Mouse (Mus musculus): ENCODE results near the gene Pla2g4a. TPM values are rescaled to one million over a fixed set of nuclear protein-coding genes. Genes with fewer than 3 reads are reported as not detected.

The Pla2g4a gene
- polyA plus RNA-seq, 2 experiments: 3.9 to 8.2 TPM

- Histone ChIP-seq H3K4me3 (ENCODE audit: insufficient read depth in 1 of 2, low read depth in 2 of 2, low read length in 2 of 2) (no peak overlapping the region), H3K4me2 (ENCODE audit: low read depth) (peak overlapping the region; percentile 5; the same call in 1 of the 2 replicates), H3K9me3 (ENCODE audit: control insufficient read depth, low read length) (no peaks in the 10 kb centered on the region), H3K36me3 (replicated peaks; ENCODE audit: control insufficient read depth, insufficient read depth, low read depth) (no peaks in the 10 kb centered on the region), H3K27me3 (ENCODE audit: control insufficient read depth, insufficient read depth, low read length) (no peaks in the 10 kb centered on the region), H3K9ac (replicated peaks) (no peak overlapping the region), H3K4me1 (replicated peaks; ENCODE audit: control insufficient read depth in 2 of 2, insufficient read depth in 2 of 2, low read length in 1 of 2) (peaks cover 8 to 17% of the 10 kb centered on the region in 2 experiments; a peak in 3 of 4 replicates), H3K27ac (no peak overlapping the region)
- WGBS (ENCODE audit: insufficient replicate concordance): 24% methylated on average over 8 of the region's 8 CpGs
- ATAC-seq (ENCODE audit: insufficient read depth) (peak; percentile 62), DNase-seq (ENCODE audit: low read depth in 3 of 3, low spot score in 3 of 3) (no peak)
- TF ChIP-seq CTCF (IDR thresholded peaks at IDR 0.05; ENCODE audit: low read depth) (no peak), EP300 (IDR thresholded peaks at IDR 0.05; ENCODE audit: low read depth) (no peak)
Measured at GRCm38 (mm10) chr1:149948066-149948825, 12.8 kb downstream of the Pla2g4a start.

- Histone ChIP-seq H3K27me3 (ENCODE audit: control insufficient read depth, insufficient read depth, low read length) (no peaks in the 10 kb centered on the region), H3K4me1 (replicated peaks; ENCODE audit: control insufficient read depth in 2 of 2, insufficient read depth in 2 of 2, low read length in 1 of 2) (peaks cover 8 to 17% of the 10 kb centered on the region in 2 experiments; a peak in 3 of 4 replicates), H3K4me3 (ENCODE audit: insufficient read depth in 1 of 2, low read depth in 2 of 2, low read length in 2 of 2) (no peak overlapping the region), H3K4me2 (ENCODE audit: low read depth) (no peak overlapping the region), H3K36me3 (replicated peaks; ENCODE audit: control insufficient read depth, insufficient read depth, low read depth) (no peaks in the 10 kb centered on the region), H3K9me3 (ENCODE audit: control insufficient read depth, low read length) (no peaks in the 10 kb centered on the region), H3K9ac (replicated peaks) (no peak overlapping the region), H3K27ac (no peak overlapping the region)
- 22% methylated on average over 5 of the region's 5 CpGs for WGBS (ENCODE audit: insufficient replicate concordance)
- ATAC-seq (ENCODE audit: insufficient read depth) (no peak), DNase-seq (ENCODE audit: low read depth in 3 of 3, low spot score in 3 of 3) (no peak)
- TF ChIP-seq EP300 (IDR thresholded peaks at IDR 0.05; ENCODE audit: low read depth) (no peak), CTCF (IDR thresholded peaks at IDR 0.05; ENCODE audit: low read depth) (no peak)
Measured at GRCm38 (mm10) chr1:149946993-149947392, 14.1 kb downstream of the Pla2g4a start.

DNA sequence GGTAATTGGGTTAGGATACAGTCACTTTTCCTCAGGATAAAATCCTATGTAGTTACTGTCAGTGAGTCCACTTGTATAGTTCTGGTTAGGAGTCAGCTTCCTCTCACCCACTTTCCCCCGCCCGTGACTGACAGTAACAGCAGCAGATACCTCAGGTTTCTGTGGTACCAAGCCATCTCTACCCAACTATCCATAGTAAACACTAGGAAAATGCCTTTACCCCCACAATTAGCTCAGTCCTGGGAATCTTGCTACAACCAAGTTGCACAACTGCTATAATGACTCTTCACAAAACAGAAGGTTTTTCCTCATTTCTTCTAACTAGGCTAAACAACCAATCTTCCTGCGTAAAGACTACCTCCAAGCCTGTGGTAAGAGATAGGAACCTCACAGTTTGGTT is 14.7 kb downstream of the Pla2g4a start:
- WGBS (ENCODE audit: insufficient replicate concordance): 28% methylated on average over 3 of the region's 3 CpGs
- no peaks in the 10 kb centered on the region for H3K9me3 ChIP-seq (ENCODE audit: control insufficient read depth, low read length)
- no peak for ATAC-seq (ENCODE audit: insufficient read depth)

DNA sequence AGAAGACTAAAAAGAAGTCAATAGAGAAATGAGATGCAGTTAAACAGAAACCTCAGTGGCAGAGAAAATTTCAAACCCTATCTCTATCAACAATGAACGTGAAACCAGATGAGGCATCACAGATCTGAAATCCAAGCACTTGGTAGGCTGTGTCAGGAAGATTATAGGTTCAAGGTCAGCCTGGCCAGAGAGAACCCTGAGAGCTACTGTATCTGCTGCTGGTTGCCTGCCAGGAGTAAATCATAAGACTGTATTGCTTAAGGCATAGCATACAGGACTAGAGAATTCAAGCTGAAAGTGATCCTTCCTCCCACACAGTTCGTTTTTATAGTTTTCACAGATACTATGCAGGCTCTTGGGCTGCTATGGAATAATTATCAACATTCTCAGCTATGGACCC is 17.5 kb downstream of the Pla2g4a start:
- Histone ChIP-seq H3K4me2 (ENCODE audit: low read depth) (no peak overlapping the region), H3K27ac (no peak overlapping the region), H3K27me3 (ENCODE audit: control insufficient read depth, insufficient read depth, low read length) (no peaks in the 10 kb centered on the region), H3K36me3 (replicated peaks; ENCODE audit: control insufficient read depth, insufficient read depth, low read depth) (no peaks in the 10 kb centered on the region), H3K9me3 (ENCODE audit: control insufficient read depth, low read length) (no peaks in the 10 kb centered on the region), H3K4me3 (ENCODE audit: insufficient read depth in 1 of 2, low read depth in 2 of 2, low read length in 2 of 2) (no peak overlapping the region), H3K9ac (replicated peaks) (no peak overlapping the region), H3K4me1 (replicated peaks; ENCODE audit: control insufficient read depth in 2 of 2, insufficient read depth in 2 of 2, low read length in 1 of 2) (peaks cover 8 to 21% of the 10 kb centered on the region in 2 experiments; a peak in 3 of 4 replicates)
- DNase-seq (ENCODE audit: low read depth in 3 of 3, low spot score in 3 of 3): no peak
- ATAC-seq (ENCODE audit: insufficient read depth): no peak
- 42% methylated on average over 2 of the region's 2 CpGs for WGBS (ENCODE audit: insufficient replicate concordance)
- no peak for TF ChIP-seq CTCF (IDR thresholded peaks at IDR 0.05; ENCODE audit: low read depth)

More for the DNA sequence above, 14.7 kb downstream of the Pla2g4a start:
- Histone ChIP-seq H3K36me3 (replicated peaks; ENCODE audit: control insufficient read depth, insufficient read depth, low read depth) (no peaks in the 10 kb centered on the region), H3K27me3 (ENCODE audit: control insufficient read depth, insufficient read depth, low read length) (no peaks in the 10 kb centered on the region), H3K4me2 (ENCODE audit: low read depth) (no peak overlapping the region), H3K4me3 (ENCODE audit: insufficient read depth in 1 of 2, low read depth in 2 of 2, low read length in 2 of 2) (no peak overlapping the region), H3K9ac (replicated peaks) (no peak overlapping the region), H3K4me1 (replicated peaks; ENCODE audit: control insufficient read depth in 2 of 2, insufficient read depth in 2 of 2, low read length in 1 of 2) (peaks cover 8 to 17% of the 10 kb centered on the region in 2 experiments; a peak in 3 of 4 replicates), H3K27ac (no peak overlapping the region)
- TF ChIP-seq EP300 (IDR thresholded peaks at IDR 0.05; ENCODE audit: low read depth) (no peak), CTCF (IDR thresholded peaks at IDR 0.05; ENCODE audit: low read depth) (no peak)
- no peak for DNase-seq (ENCODE audit: low read depth in 3 of 3, low spot score in 3 of 3)

DNA sequence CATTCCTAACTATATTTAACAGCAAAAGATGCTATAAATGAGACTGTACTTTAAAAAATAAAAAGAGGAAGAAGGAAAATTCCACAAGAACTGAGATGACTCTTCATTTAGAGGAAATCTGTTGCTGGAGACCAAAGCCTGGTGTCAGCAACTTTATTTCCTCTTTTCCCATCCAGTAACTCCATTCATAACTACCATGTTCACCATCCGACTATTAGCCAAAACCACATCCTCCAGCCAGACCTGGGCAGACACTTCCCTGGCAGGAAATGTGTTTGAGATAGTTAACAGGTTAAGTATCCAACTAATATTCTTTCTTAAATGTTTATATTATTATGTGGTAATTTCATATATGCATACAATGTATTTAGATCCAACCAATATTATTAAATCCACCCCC is 20.8 kb downstream of the Pla2g4a start:
- H3K4me2 ChIP-seq (ENCODE audit: low read depth): no peak overlapping the region
- ATAC-seq (ENCODE audit: insufficient read depth) (no peak), DNase-seq (ENCODE audit: low read depth in 3 of 3, low spot score in 3 of 3) (no peak)
- 32% methylated on average over 1 of the region's 1 CpGs for WGBS (ENCODE audit: insufficient replicate concordance)
- H3K4me3 ChIP-seq (ENCODE audit: insufficient read depth in 1 of 2, low read depth in 2 of 2, low read length in 2 of 2): no peak overlapping the region
- H3K36me3 ChIP-seq (replicated peaks; ENCODE audit: control insufficient read depth, insufficient read depth, low read depth): no peaks in the 10 kb centered on the region
- H3K27ac ChIP-seq: no peak overlapping the region
- H3K9ac ChIP-seq (replicated peaks): no peak overlapping the region
- TF ChIP-seq EP300 (IDR thresholded peaks at IDR 0.05; ENCODE audit: low read depth) (no peak), CTCF (IDR thresholded peaks at IDR 0.05; ENCODE audit: low read depth) (no peak)
- no peaks in the 10 kb centered on the region for H3K9me3 ChIP-seq (ENCODE audit: control insufficient read depth, low read length)
- no peaks in the 10 kb centered on the region for H3K27me3 ChIP-seq (ENCODE audit: control insufficient read depth, insufficient read depth, low read length)
- peaks cover 3 to 4% of the 10 kb centered on the region in 2 experiments; a peak in 3 of 4 replicates for H3K4me1 ChIP-seq (replicated peaks; ENCODE audit: control insufficient read depth in 2 of 2, insufficient read depth in 2 of 2, low read length in 1 of 2)
